Mouse (Mus musculus): Measurements from ENCODE around the gene Sugct.

Gene Sugct

DNA sequence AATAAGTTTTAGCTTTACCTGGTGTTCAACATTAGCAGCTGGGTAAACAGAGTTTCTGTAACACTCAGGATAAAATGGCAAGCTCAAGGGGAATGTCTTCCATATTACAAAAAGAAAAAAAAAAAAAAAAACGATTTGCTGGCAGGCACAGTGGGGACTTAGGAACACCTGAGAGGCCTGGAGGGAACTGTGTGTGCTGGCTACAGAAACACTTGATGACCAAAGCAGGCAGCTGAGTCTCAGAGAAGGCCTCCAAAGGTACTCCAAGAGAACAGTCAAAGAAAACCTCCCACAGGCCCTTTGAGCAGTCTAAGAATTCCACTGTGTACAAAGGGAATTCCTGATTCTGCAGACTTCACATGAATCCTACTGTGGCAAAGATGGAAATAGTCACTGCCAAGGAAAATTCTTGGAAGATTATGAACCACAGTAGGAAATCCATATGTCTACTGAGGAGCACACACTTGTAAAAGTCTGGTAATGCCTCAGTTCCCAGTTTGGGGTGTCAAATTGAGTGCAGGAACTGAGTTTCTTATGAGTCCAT, 397.8 kb downstream of the Sugct start:
- no peak for DNase-seq (ENCODE audit: extremely low read depth, insufficient read length, low spot score)

DNA sequence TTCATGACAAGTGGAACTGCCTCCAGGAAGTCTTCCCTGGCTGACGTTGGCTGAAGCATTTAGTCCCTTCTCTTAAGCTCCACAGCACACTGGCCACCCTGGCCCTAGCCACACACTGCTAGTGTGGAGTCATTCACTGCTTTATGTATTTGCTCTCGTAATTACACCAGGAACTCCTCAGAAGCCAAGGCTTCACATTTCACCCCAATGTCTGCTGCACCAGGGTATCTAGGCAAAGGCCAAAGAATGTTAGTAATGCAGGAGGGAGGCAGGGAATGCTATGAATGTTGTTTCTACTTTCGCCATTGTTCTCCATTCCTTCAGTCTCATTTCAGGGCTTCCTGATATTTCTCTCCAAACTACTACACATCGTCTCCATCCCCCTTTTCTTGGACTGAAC, 398.4 kb downstream of the Sugct start:
- no peak for DNase-seq (ENCODE audit: extremely low read depth, insufficient read length, low spot score)

DNA sequence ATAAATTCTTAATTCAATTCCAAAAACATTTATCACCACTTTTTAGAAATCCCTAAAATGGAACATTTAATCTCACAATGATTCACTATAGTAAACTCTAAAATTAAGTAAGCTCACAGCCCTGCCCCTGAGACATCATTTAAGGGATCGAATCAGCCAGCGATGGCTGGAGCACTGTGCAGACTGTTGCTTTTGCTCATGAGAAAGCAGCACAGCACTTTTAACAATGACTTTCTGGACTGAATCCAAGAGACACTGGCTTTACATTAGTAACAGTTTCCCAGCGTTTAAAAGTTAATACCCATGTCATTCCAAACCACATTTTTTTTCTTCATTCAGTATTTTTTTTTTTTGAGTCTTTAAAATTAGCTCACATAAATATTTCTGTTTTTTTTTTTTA, 398.9 kb downstream of the Sugct start:
- no peak for DNase-seq (ENCODE audit: extremely low read depth, insufficient read length, low spot score)

DNA sequence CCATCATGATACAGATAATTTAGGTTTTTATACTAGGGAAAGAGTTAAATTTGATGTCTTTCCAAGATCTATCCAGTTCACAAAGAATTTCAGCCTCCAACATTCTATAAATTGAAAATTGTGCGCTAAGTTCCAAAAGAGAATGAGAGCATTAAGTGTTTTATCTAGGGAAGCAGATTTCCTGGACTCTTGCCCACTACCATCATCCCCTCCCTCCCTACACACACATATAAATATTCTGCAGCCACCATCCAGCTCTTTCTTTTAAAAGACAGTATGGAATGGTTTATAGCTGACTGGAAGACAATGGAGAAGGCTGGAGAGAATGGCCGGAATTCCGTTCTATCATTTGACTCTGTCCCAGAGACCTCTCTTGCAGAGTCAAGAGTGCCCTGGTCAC, 404.3 kb downstream of the Sugct start:
- no peak for DNase-seq (ENCODE audit: extremely low read depth, insufficient read length, low spot score)

DNA sequence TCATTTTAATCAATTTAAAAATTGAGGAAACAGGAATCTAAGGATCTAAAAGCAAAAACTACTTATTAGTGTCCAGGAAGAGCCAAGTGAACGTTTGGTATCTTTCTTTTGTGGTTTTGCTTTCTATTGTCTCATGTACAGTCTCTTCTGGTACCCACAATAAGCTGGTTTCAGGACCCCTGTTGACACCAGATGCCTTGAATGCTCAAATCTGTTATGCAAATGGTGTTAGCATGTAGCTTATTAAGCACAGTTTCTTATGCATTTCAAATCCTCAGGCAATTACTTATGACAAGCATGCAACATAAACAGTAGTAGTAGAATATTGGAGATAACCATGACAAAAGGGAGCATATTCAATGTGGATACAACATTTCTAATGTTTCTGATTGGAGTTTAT, 407.0 kb downstream of the Sugct start:
- no peak for DNase-seq (ENCODE audit: extremely low read depth, insufficient read length, low spot score)

DNA sequence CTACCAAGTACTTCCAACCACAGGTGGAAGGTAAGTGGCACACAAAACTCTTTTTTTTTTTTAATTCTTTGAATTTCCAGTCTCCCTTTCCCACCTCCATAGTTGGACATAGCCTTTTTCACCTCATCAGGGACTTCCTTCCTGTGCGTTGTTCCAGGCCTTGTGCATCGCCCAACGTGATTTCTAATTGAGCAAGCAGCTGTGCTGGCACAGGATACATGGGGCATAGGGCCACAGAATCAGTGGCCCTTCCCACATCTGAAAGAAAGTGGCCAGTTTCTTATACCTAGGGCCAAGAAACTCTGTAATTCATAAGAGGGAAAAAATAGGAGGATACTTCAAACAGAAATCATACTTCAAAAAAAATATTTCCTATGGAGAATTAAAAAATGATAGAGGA, 449.4 kb downstream of the Sugct start:
- no peak for DNase-seq (ENCODE audit: extremely low read depth, insufficient read length, low spot score)

DNA sequence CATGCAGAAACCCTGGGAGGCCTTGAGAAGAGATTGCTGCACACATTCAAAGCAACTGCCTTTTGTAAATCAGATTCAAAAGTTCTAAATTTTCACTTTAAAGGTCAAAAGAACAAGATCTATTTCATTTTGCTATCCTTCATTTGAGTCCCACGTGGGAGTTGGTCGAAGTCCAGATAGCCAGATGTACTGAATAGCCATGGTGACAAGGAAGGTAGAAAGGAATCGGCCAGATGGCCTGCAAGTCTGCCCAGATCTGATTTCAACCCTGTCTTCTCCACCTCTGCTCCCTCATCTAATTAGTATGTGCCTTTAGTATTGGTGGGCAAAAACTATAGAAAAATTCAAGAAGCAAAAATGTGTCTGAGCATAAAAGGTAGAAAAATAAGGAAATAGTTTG, 478.8 kb downstream of the Sugct start:
- no peak for DNase-seq (ENCODE audit: extremely low read depth, insufficient read length, low spot score)

DNA sequence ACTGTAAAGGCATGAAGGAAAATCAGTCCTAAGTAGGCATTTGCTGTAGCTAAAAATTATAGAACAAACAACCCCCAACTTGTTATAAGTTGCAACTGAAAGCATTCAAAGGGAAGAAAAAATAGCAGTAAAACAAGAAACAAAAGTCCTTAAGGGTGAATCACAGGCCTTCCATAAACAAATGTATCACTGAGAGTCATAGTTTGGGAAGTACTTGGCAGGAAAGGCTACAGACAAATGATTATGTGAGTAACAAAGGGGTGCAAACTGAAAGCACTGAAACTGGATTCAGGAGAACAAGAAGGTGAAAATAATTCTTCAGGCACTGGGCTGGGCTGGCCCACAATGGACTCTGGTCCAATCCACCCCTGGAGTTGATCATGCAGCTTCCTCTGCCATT, 482.7 kb downstream of the Sugct start:
- DNase-seq (ENCODE audit: extremely low read depth, insufficient read length, low spot score), result peak; percentile 14

DNA sequence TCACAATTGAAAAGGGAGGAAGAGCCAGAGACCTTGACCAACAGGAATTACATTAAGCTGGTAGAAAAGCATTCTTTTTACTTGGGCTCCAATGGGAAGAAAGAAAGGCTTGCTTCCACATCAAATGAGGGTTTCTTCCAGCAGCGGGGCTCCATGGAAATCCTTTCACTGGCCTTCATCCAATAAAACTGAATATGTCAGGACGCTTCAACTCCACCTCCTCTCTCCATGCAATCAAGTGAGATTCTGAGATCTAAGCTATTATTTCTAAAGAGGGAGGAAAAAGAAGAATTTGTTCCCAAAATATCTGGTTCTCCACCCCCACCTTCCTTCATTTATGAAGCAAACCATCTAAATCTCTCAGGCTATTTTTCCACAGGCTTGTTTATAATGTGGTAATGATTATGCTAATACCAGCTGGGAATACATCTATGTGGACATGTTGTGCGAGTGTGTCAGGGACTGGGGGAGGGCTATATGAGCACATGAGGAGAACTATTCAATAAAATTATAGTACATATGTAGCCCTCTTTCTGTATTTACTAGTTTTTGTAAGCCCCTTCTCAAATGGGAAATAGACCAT, 505.1 kb downstream of the Sugct start:
- no peak for DNase-seq (ENCODE audit: extremely low read depth, insufficient read length, low spot score)

DNA sequence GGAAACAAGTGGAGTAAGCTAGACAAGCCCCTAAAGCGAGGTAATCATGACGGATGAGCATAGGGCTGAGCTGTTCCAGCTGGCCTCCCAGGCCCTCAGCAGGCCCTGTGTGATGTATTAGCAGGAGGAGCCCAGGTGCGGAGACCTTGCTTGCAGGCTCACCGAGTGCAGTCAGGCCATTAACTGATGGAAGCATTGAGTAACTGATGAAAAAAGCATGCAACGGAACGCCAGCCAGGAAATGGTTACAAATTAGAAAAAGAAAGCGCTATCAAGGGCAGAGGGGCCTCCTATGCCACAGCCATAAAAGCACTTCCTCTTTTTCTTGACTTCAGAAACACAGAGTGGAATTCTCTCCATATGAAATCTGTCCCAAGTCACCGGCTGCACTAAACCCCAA, 510.1 kb downstream of the Sugct start:
- DNase-seq (ENCODE audit: extremely low read depth, insufficient read length, low spot score), result no peak

DNA sequence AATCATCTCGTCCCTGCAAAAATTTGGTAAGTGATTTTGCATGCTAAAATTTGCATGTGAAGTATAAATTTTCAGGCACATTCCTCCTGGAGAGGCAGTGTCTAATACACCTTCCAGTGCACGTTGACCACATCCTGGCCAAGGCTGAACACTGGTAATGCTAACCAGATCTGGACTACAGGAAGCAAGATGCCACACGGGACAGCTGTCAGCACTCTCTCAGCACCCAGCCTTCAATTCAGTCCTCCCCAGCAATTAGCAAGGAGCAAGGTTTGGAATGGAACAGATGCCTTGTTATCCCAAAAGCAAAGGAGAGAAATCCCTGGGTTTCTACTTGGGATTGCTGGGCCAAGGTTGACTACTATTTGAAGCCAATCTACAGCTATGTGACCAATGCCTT, 529.4 kb downstream of the Sugct start:
- no peak for DNase-seq (ENCODE audit: extremely low read depth, insufficient read length, low spot score)

DNA sequence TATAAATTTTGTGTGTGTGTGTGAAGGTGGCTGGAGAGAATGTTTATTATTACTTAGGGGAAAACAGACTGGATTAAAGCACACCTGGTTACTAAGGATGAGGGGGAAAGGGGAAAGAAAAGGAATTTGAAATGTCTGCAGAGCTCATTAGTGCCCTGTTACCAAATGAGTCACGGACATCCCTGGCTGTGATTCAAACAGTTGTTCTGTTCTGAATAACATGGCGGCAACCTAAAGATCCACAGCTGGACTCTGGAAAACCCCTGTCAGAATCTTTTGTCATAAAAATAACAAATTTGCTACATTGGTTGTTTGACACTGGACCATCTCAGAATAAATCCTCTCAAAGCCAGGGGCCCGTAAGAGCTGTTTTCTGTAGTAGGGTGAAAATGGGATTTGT, 530.6 kb downstream of the Sugct start:
- no peak for DNase-seq (ENCODE audit: extremely low read depth, insufficient read length, low spot score)

DNA sequence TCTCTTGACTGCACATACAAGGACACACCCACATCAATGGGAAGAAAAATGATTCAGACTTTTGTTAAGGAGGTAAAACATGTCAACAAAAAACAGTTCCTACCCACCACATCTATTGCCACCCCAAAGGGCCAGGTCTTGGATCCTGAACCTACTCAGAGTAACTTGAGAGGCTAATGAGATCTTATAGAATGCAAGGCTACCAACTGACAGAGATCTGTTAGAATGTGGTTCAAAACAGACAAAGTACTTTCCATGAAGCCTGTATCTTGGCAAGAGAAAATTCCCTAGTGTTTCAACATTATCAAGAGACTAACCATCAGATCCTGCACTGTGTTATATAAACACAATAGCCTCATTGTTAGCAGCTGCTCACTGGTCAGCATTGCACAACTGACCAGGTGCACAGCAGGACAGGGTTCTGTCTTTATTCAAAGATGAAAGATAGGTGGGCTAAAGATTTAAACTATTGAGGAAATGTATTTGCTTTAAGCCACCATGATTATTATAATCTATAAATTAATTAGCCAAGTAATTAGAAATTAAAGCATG, 548.8 kb downstream of the Sugct start:
- DNase-seq (ENCODE audit: extremely low read depth, insufficient read length, low spot score), result no peak

DNA sequence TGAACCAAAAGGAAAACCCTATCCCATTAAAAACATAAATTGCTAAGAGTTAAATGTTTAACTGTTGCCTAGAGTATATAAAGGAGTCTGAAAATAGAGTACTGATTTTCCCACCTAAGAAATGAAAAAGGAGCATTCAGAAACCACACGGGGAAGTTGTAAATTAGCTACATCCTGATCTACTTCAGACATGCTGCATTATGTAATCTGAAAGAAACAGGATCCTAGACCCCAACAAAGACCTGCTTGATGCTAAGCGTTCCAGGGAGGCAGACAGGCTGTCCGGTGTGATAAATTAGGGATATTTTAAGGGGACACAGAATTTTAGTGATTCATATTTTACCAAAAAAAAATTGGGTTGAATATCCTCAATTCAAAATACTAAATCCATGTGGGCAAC, 579.3 kb downstream of the Sugct start:
- DNase-seq (ENCODE audit: extremely low read depth, insufficient read length, low spot score), result no peak

DNA sequence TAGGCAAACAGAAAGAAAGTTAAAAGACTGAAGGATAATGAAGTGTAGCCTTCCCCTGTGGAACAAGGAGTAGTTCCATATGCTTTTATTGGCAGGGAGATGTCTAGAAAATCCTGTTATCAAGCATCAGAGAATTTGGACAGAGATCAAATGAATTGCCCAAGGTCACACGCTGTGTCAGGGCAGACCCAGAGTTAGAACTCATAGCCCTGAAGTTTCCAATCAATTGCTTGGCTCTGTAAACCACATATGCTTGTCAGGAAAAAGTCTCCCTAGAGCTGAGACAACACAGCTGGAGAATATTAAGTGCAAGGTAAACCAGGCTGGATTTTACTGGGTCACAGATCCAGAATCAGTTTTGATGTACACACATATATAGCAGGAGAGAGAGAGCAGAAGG, 593.0 kb downstream of the Sugct start:
- no peak for DNase-seq (ENCODE audit: extremely low read depth, insufficient read length, low spot score)

DNA sequence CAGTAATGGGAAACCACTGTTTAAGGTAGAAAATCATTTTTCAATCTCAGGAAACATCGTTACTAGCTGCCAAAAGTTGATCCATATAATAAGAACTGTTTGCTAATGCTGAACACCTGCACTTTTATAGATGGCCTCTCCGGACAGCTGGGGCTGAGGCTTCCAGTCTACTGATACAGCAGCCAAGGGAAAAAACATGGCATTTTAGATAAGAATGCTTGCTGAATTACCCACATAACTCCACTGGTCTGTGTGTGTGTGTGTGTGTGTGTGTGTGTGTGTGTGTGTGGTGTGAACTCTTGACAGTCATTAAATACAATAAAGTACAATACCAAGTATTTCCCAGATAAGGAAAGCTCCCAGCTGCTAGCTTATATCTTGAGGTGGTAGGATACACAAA, 608.8 kb downstream of the Sugct start:
- no peak for DNase-seq (ENCODE audit: extremely low read depth, insufficient read length, low spot score)

DNA sequence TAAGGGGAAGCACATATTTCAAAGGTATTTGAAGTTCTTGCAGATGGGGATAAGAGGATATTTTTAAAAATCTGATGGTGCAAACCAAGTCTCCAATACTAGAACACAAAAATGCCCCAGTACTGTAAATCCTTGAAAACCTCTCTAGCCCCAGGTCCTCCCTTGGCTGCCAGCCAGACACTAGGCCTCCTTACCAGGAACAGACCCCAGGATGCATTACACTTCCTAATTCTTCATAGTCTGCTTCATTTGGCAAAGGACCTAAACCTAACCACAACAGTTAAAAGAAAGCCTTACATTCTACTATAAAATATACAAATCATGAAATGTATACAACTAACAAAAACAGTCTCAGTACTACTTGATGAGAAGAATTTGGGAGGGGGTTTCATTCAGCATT, 609.2 kb downstream of the Sugct start:
- DNase-seq (ENCODE audit: extremely low read depth, insufficient read length, low spot score), result no peak

DNA sequence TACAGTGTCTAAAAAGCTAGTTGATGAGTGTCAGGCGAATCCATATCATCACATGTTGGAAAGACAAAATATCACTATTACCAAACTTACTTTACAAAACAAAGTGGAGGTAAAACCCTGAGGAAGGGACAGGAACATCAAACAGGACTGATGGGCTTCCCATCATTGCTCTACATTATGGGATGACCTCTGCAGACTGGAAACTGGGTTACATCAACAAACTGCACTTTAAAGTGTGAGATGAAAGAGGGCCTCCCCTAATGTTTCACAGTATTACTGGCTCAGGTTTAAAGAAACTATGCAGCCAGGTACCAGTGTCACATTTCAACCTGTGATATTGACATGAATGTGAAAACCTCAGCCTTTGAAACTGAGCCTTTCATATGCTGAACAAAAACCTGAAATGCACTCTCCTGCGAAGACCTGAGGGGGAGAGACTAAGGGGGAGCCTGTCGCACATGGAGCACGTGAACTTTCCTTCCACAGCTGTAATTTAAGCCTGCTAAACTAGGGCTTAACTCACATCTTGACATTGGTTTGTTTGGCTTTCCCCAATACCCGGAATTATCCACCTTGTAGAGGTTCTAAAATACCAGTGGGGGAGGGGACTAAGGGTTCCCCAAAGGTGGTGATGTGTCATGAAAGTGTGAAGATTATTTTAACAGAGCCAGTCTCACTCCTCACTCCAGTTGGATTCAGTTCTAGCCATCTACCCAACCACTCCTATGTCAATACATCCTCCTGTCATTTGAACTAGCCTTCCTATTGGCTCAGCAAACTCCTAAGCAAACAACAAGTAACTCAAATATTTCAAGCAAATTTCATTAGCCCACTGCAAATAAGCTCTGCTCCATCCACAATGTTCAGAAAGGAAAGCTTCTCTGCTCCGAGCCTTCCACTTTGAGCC, 610.2 kb downstream of the Sugct start:
- DNase-seq (ENCODE audit: extremely low read depth, insufficient read length, low spot score), result no peak

DNA sequence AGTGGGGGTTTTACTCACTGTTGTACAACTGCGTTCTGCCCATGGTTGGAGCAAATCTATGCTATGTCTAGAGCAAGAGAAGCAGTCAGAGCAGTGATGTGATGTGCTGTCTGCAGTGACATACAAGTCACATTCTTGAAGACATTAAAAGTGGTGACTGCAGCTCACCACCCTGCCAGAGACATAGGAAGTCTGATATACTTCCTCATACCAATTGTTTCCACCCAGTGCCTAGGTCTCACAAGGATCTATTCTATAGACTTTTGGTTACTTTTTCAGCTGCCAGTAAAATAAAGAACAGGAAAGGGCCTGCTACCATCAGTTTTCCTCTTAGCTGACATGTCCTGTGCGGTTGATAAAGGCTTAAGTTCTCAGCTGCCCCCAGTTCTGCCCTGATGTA, 613.7 kb downstream of the Sugct start:
- no peak for DNase-seq (ENCODE audit: extremely low read depth, insufficient read length, low spot score)

DNA sequence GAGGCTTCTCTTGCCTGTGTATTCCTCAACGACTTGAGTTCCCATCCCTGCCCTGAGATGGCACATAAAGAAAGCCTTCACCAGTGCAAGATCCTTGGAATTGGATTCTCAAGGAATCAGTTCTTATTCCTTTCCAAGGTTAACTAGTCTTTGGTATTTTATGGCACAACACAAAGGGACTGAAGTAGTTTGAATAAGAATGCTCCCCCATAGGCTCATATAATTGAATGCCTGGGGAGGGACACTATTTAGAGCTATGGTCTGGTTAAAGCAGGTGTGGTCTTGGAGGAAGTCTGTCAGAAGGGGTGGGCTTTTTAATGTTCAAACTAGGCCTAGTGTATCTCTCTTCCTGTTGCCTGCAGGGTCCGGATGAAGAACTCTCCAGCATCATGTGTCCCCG, 629.8 kb downstream of the Sugct start:
- no peak for DNase-seq (ENCODE audit: extremely low read depth, insufficient read length, low spot score)

DNA sequence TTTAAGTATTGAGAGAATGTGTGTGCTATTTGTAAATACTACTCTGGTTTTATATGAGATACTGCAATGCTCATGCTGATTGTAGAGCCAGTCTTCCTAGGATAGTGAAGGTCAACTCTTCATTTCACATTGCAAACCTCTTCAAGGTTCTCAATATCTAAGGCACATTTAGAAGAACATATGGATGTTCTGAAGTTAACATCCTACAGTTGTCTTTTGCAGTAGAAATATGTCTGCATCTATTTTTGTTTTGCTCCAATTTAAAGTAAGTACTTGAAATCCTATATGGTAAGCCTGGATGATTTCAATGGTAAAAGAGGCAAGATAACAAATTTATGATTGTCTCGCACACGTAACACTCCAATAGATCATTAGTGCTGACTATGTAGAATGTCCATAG, 638.7 kb downstream of the Sugct start:
- no peak for DNase-seq (ENCODE audit: extremely low read depth, insufficient read length, low spot score)
